Mouse (Mus musculus): ENCODE results near the gene Gm10134.

Gene Gm10134

DNA sequence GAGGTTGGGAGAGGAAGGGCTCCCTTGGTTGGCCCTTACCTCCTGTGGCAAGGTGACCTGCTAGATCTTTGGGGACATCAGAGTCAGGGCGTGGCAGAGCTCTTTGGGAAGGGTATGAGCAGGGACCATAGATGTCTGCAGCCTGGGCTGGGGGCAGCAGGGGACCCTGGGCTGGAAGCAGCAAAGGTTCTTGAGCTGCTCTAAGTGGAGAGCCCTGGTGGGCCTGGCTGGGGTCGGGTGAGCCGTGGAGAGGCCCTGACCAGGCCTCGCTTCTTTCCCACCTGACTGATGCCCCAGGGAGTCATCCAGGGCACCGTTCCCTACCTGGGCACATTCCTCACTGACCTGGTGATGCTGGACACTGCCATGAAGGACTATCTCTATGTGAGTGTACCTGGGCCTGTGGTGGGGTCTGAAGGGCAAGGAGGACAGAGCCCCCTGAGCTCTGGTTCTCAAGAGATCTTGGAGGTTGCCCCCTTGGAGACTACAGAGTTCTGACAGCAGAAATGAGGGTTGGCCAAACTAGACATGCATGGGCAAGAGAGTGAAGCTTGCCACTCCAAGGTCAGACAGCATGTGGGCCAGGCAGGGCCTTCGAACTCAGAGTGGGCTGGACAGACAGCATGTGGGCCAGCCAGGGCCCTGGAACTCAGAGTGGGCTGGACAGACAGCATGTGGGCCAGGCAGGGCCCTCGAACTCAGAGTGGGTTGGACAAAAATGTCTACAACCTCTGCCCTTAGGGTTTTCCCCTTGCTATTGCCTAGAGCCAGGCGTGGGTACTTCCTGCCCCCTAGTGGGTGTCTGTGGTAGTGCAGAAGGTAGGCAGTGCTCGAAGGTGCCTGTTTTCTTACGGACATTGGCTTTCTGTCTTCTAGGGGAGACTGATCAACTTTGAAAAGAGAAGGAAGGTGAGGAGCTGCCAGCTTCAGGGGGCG is 41.6 kb downstream of the Gm10134 start:
- CTCF ChIA-PET: interaction anchor here (0.6 to 8.4 kb wide), 25 partner anchors 9 to 1161 kb away, joined by 3 to 60 read pairs (median 5); partner anchors contain the start of genes Gtf3c5 (in 1 of the 4) and Ralgds (in 1 of the 4)
- POLR2A ChIA-PET: interaction anchor here in 3 of 4 experiments (1.0 to 4.0 kb wide), 8 partner anchors 12 to 75 kb away, joined by 3 to 24 read pairs (median 6); no protein-coding TSS in a partner anchor

DNA sequence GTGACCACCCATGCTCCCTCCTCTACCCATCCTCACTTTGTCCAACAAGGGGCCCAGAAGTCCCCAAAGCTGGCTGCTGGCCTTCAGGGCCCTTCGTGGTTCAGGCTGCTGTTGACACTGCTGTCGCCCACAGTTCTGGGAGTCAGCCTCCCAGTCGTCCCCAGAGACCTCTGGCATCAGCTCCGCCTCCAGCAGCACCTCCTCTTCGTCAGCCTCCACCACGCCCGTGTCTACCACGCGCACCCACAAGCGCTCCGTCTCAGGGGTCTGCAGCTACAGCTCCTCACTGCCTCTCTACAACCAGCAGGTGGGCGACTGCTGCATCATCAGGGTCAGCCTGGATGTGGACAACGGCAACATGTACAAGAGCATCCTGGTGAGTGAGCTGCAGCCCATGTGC is 43.3 kb downstream of the Gm10134 start:
- ChIA-PET POLR2A (interaction anchor here in 3 of 4 experiments (0.8 to 4.0 kb wide), 10 partner anchors 12 to 74 kb away, joined by 3 to 24 read pairs (median 4); partner anchors contain the start of gene Gtf3c5 (in 1 of the 3)), CTCF (interaction anchor here (0.7 to 8.4 kb wide), 17 partner anchors 10 to 114 kb away, joined by 3 to 60 read pairs (median 4); partner anchors contain the start of gene Gtf3c5 (in 3 of the 4))

DNA sequence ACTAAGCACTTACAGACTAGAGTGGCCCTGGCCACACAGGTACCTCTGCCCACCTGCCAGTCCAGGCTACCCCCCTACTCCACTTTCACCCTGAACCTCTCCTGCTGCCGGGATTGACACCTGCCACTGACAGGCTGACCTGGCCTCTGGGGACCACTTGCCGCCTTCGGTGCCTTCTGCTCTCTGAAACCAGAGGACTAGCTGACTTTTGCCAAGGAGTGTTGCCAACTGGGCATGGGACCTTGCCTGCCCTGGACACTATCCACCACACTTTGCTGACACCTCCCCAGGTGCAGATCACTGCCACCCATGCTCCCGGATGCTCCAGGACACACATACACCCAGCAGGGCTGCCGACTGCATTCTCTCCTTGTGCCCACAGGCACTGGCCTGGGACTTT is 46.4 kb downstream of the Gm10134 start:
- ChIA-PET POLR2A (interaction anchor here in 2 of 4 experiments (0.5 to 0.9 kb wide), 2 partner anchors 11 to 24 kb away, joined by 3 read pairs; no protein-coding TSS in a partner anchor), CTCF (interaction anchor here in 1 of 4 experiments (0.6 to 0.9 kb wide), 2 partner anchors 35 to 88 kb away, joined by 3 read pairs; no protein-coding TSS in a partner anchor)

Measured in embryonic stem cell, embryonic (primary cell).